Mouse (Mus musculus) ES-E14 (cell line): ENCODE measurements at regions not wholly inside any gene's neighbourhood (a gene's known extent, or its start where the extent isn't known, plus 50 kb on each side); places are given as distances from the start of the nearest gene placed in this dataset.

Experiments
- DNase-seq: peaks from one replicate; pipeline ENCODE4 v3.0.0-alpha.2; 2013; ENCODE audit warnings: low read depth, low spot score
- H3K27ac ChIP-seq: 2 replicates; pipeline ENCODE4 v1.5.1; 2012; ENCODE audit warnings: low read depth, mild to moderate bottlenecking, low read length, moderate library complexity, mixed read lengths; ENCODE audit not compliant: poor library complexity, insufficient read depth, severe bottlenecking
- H3K36me3 ChIP-seq: 2 replicates; pipeline ENCODE4 v1.6.1; 2012; ENCODE audit warnings: mild to moderate bottlenecking, low read length, moderate library complexity, mixed read lengths; ENCODE audit not compliant: control insufficient read depth, poor library complexity, insufficient read depth, severe bottlenecking
- H3K4me1 ChIP-seq, 2 experiments: fragments of 150-350 bp in 1 of 2; sonication (generic) in 1 of 2; 2 replicates each; pipeline ENCODE4 v1.6.1; 2012; ENCODE audit warnings: low read length in 2 of 2, mild to moderate bottlenecking in 1 of 2, mixed read lengths in 1 of 2; ENCODE audit not compliant: control insufficient read depth in 2 of 2, insufficient read depth in 2 of 2, poor library complexity in 1 of 2
- H3K4me3 ChIP-seq, 2 experiments: fragments of 150-350 bp in 1 of 2; sonication (generic) in 1 of 2; 2 replicates each; pipeline ENCODE4 v1.5.1; 2012; ENCODE audit warnings: low read length in 2 of 2, low read depth in 1 of 2, mild to moderate bottlenecking in 1 of 2, mixed read lengths in 1 of 2; ENCODE audit not compliant: insufficient read depth in 1 of 2, poor library complexity in 1 of 2, severe bottlenecking in 1 of 2
- H3K9ac ChIP-seq: 2 replicates; pipeline ENCODE4 v1.6.1; 2012; ENCODE audit warnings: low read depth, mild to moderate bottlenecking, low read length, mixed read lengths; ENCODE audit not compliant: poor library complexity, insufficient read depth, severe bottlenecking
- H3K9me3 ChIP-seq: fragments of 150-350 bp; sonication (generic); 2 replicates; pipeline ENCODE4 v1.6.1; 2012; ENCODE audit warnings: low read depth, mild to moderate bottlenecking, low read length; ENCODE audit not compliant: control insufficient read depth, insufficient read depth
- CHD2 ChIP-seq: IDR thresholded peaks from 2 replicates; pipeline ENCODE4 v1.6.1; 2014; ENCODE audit warnings: mild to moderate bottlenecking, low read depth, low read length, inconsistent platforms
- HCFC1 ChIP-seq: IDR thresholded peaks from 2 replicates; pipeline ENCODE4 v1.6.1; 2012; ENCODE audit warnings: low read length, inconsistent platforms, borderline replicate concordance; ENCODE audit not compliant: insufficient read depth
- MAFK ChIP-seq: IDR thresholded peaks from 2 replicates; pipeline ENCODE4 v1.6.1; 2014; ENCODE audit warnings: mild to moderate bottlenecking, low read depth, low read length, inconsistent platforms; ENCODE audit not compliant: insufficient read depth
- ZC3H11A ChIP-seq: IDR thresholded peaks from 2 replicates; pipeline ENCODE4 v1.6.1; 2012; ENCODE audit warnings: low read depth, mild to moderate bottlenecking, inconsistent platforms, low read length, borderline replicate concordance
- ZNF384 ChIP-seq: IDR thresholded peaks from 2 replicates; pipeline ENCODE4 v1.6.1; 2012; ENCODE audit warnings: low read depth, low read length, inconsistent platforms
- in situ Hi-C, 2 experiments: fragments of 600-800 bp; cut with MboI; formaldehyde crosslinking; loops; one replicate each; pipeline ENCODE4 v1.15.1; 2025; ENCODE audit warnings: low sequenced_read_pairs in 2 of 2, inconsistent platforms in 1 of 2; ENCODE audit not compliant: unreplicated experiment in 2 of 2

DNA sequence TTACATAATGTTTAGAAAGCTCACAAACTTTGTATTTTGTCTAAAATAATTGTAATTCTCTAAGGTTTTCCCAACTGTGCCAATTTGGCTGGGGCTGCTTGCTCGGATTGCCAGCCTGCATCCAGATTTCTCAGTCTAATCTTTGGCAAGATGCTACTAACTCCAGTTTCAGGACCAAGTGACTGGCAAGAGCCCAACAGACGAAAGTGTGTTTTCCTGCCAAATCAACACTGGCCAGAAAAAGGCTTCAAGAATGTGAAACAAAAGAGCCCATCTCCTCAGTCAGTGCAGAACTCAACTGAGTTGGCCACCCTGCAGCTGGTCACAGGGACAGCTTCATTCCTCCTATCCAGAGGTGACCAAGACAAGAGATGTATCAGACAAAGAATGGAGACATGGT, 627.3 kb upstream of the Acvr2a start:
- Histone ChIP-seq H3K36me3 (no peaks in the 10 kb centered on the region), H3K27ac (no peak overlapping the region), H3K4me1 (no peaks in the 10 kb centered on the region), H3K9me3 (no peaks in the 10 kb centered on the region), H3K9ac (no peak overlapping the region), H3K4me3 (no peak overlapping the region)
- in situ Hi-C loops = no loop called here
- DNase-seq = no peak
- no peak for TF ChIP-seq CHD2
- TF ChIP-seq ZC3H11A = no peak
- no peak for TF ChIP-seq HCFC1
- TF ChIP-seq ZNF384 = no peak
- TF ChIP-seq MAFK = no peak

DNA sequence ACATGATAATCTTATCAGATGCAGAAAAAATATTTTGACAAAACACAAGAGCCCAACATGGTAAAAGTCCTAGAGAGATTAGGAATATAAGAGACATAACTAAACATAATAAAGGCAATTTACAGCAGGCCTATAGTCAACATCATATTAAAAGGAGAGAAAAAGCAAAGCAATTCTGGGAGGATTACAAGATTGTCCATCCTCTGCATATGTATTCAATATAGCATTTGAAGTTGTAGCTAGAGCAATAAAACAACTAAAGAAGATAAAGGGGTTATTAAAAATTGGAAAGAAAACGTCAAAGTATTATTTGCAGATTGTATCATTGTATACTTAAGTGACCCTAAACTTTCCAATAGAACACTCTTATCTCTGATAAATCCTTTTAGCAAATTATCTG, 602.1 kb upstream of the Acvr2a start:
- H3K27ac ChIP-seq = no peak overlapping the region
- H3K36me3 ChIP-seq = no peaks in the 10 kb centered on the region
- H3K9ac ChIP-seq = no peak overlapping the region
- DNase-seq = no peak
- in situ Hi-C loops = no loop called here
- no peaks in the 10 kb centered on the region for H3K9me3 ChIP-seq
- no peak for TF ChIP-seq HCFC1
- no peak for TF ChIP-seq ZNF384
- no peak overlapping the region for H3K4me3 ChIP-seq
- H3K4me1 ChIP-seq = no peaks in the 10 kb centered on the region

DNA sequence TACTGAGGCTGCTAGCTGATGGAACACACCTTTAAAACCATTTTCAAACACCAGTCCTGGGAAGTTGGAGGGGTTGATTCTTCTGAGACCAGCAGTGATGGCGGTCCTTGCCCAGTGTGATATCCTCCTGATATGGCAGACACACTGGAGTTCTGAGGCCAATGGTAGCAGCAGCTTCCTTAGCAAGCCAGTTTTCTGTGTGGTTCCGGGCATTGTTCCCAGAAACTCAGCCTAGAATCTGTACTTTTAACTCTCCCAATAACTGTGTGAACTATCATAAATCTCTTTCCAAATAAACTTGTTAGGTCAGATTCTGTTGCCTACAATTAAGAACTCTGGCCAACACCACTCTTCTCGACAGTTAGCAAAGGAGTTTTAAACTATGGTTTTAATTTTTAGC, 593.1 kb upstream of the Acvr2a start:
- Histone ChIP-seq H3K4me1 (no peaks in the 10 kb centered on the region), H3K36me3 (no peaks in the 10 kb centered on the region), H3K27ac (no peak overlapping the region), H3K9ac (no peak overlapping the region), H3K9me3 (no peaks in the 10 kb centered on the region), H3K4me3 (no peak overlapping the region)
- no peak for TF ChIP-seq HCFC1
- DNase-seq = no peak
- in situ Hi-C loops = no loop called here

DNA sequence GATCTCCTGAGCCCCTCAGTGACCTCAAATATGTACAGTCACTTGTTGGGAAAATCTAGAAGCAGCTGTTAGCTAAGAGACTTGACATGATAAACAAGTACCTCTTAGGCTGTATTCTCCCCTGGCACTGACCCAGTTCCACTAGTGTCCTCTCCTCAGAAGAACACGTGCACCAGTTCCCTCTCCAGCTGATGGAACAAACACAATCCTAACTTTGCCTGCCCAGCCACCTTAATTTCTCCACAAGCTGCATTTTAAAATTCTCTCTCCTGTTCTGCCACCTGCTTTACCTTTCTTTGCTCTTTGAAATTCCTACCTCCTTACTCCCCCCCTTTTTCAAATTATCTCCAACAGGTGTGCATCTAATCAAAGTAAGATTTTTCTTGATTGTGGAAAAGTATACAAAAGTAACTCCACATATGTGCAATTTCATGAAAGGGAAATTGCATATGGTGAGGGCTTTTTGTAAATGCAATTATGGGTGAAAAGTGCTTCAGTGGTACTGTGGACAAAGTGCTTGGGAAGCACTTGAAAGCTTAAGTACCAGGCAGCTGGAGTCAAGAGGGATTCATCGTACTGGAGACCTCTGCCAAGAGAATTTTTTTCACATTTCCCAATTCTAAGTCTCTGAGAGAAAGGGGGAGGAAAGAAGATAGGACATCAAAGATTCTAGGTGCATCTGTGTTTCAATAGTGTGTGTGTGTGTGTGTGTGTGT, 590.7 kb upstream of the Acvr2a start:
- in situ Hi-C loops = no loop called here

DNA sequence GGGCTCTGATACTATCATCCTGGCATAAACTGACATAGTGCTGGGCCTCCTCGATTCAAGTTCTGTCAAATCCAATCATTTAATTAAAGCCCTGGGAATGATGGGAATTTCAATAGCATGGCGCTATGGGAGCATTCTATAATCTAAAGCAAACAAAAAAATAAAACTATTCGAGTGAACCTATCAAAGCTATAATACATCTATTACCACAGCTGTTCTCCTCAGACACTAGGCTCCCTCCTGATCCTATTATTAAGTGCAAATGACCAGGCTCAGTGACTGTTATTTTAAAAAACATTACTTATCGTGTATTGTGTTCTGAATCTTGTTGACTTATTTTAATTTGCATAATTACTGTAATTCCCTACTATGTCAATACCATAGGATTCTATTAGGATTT, 563.7 kb upstream of the Acvr2a start:
- no peak overlapping the region for H3K9ac ChIP-seq
- TF ChIP-seq MAFK = no peak
- TF ChIP-seq ZNF384 = no peak
- TF ChIP-seq CHD2 = no peak
- no peak for TF ChIP-seq HCFC1
- no peak for TF ChIP-seq ZC3H11A
- in situ Hi-C loops = no loop called here
- no peaks in the 10 kb centered on the region for H3K4me1 ChIP-seq
- no peak overlapping the region for H3K27ac ChIP-seq
- no peak overlapping the region for H3K4me3 ChIP-seq
- no peaks in the 10 kb centered on the region for H3K9me3 ChIP-seq
- H3K36me3 ChIP-seq = no peaks in the 10 kb centered on the region
- DNase-seq = no peak

More for the DNA sequence above, 590.7 kb upstream of the Acvr2a start:
- no peak for TF ChIP-seq ZNF384
- no peak for TF ChIP-seq HCFC1
- no peak for TF ChIP-seq MAFK
- TF ChIP-seq CHD2 = no peak
- TF ChIP-seq ZC3H11A = no peak
- Histone ChIP-seq H3K4me3 (no peak overlapping the region), H3K4me1 (no peaks in the 10 kb centered on the region), H3K27ac (no peak overlapping the region), H3K36me3 (no peaks in the 10 kb centered on the region), H3K9me3 (no peaks in the 10 kb centered on the region), H3K9ac (no peak overlapping the region)
- DNase-seq = no peak
